Mouse (Mus musculus): ENCODE data around the gene Tomm40. TPM values are rescaled to one million over a fixed set of nuclear protein-coding genes. Genes with fewer than 3 reads are reported as not detected.

Tomm40 gene
- polyA plus RNA-seq (2015; fragmentation: Nextera tagmentation; extraction: Ambion mirVana), result 125 and 138 TPM in 2 replicates

GRCm38 (mm10) chr7:19715239-19716054 is at the start of gene Tomm40:
Gene Tomm40 (minus strand): TSS chr7:19715438.
- peak; percentile 97 for ATAC-seq (ENCODE audit: low read depth)
- peak within 1 kb of the TSS; percentile 99 for H3K4me3 ChIP-seq (replicated peaks)
- peaks cover 37% of the 10 kb centered on the region for H3K36me3 ChIP-seq
- H3K9me3 ChIP-seq (replicated peaks), result no peaks in the 10 kb centered on the region
- H3K4me2 ChIP-seq, result peak within 1 kb of the TSS; percentile 96
- WGBS (ENCODE audit: insufficient replicate concordance), result under 1% methylated on average over 59 of the region's 59 CpGs
- peak within 1 kb of the TSS; percentile 95 for H3K9ac ChIP-seq
- peaks cover 43% of the 10 kb centered on the region for H3K4me1 ChIP-seq (replicated peaks)
- peak; percentile 100 for DNase-seq
- H3K27ac ChIP-seq, result peak within 1 kb of the TSS; percentile 81
- no peaks in the 10 kb centered on the region for H3K27me3 ChIP-seq

- Histone ChIP-seq H3K4me2 (no peak overlapping the region), H3K4me3 (replicated peaks) (no peak overlapping the region), H3K9ac (no peak overlapping the region), H3K27ac (no peak overlapping the region), H3K27me3 (peaks cover 25% of the 10 kb centered on the region), H3K9me3 (replicated peaks) (no peaks in the 10 kb centered on the region), H3K4me1 (replicated peaks) (peaks cover 6% of the 10 kb centered on the region), H3K36me3 (no peaks in the 10 kb centered on the region)
- 74% methylated on average over 9 of the region's 9 CpGs for WGBS (ENCODE audit: insufficient replicate concordance)
- ATAC-seq (ENCODE audit: low read depth), result no peak
- no peak for DNase-seq
Observed at GRCm38 (mm10) chr7:19764581-19764980, 49.3 kb upstream of the Tomm40 start.

- peaks cover 19% of the 10 kb centered on the region for H3K27me3 ChIP-seq
- H3K4me2 ChIP-seq, result no peak overlapping the region
- H3K4me1 ChIP-seq (replicated peaks), result 0 out of 2 replicates have a peak, but pooled peaks cover 2% of the 10 kb centered on the region
- WGBS (ENCODE audit: insufficient replicate concordance), result 66% methylated on average over 13 of the region's 13 CpGs
- no peaks in the 10 kb centered on the region for H3K9me3 ChIP-seq (replicated peaks)
- no peak overlapping the region for H3K4me3 ChIP-seq (replicated peaks)
- no peak overlapping the region for H3K9ac ChIP-seq
- DNase-seq (no peak), ATAC-seq (ENCODE audit: low read depth) (no peak)
- H3K36me3 ChIP-seq, result no peaks in the 10 kb centered on the region
- H3K27ac ChIP-seq, result no peak overlapping the region
Observed at GRCm38 (mm10) chr7:19763829-19764477, 48.7 kb upstream of the Tomm40 start.

- Histone ChIP-seq H3K4me3 (replicated peaks) (no peak overlapping the region), H3K27me3 (0 out of 2 replicates have a peak, but pooled peaks cover 8% of the 10 kb centered on the region), H3K9me3 (replicated peaks) (no peaks in the 10 kb centered on the region), H3K27ac (no peak overlapping the region), H3K4me2 (no peak overlapping the region), H3K4me1 (replicated peaks) (0 out of 2 replicates have a peak, but pooled peaks cover 2% of the 10 kb centered on the region), H3K9ac (no peak overlapping the region), H3K36me3 (no peaks in the 10 kb centered on the region)
- DNase-seq, result no peak
- ATAC-seq (ENCODE audit: low read depth), result no peak
- WGBS (ENCODE audit: insufficient replicate concordance), result 74% methylated on average over 11 of the region's 11 CpGs
Observed at GRCm38 (mm10) chr7:19762283-19762682, 47.0 kb upstream of the Tomm40 start.

GRCm38 (mm10) chr7:19760021-19760420 is 44.8 kb upstream of the Tomm40 start:
- Histone ChIP-seq H3K4me3 (replicated peaks) (no peak overlapping the region), H3K27ac (no peak overlapping the region), H3K27me3 (peaks cover 7% of the 10 kb centered on the region; the same call in 1 of the 2 replicates), H3K36me3 (no peaks in the 10 kb centered on the region), H3K4me1 (replicated peaks) (peaks cover 8% of the 10 kb centered on the region; the same call in 1 of the 2 replicates), H3K4me2 (no peak overlapping the region), H3K9me3 (replicated peaks) (no peaks in the 10 kb centered on the region), H3K9ac (no peak overlapping the region)
- ATAC-seq (ENCODE audit: low read depth) (no peak), DNase-seq (no peak)
- WGBS (ENCODE audit: insufficient replicate concordance), result 70% methylated on average over 13 of the region's 13 CpGs

- Histone ChIP-seq H3K9me3 (replicated peaks) (no peaks in the 10 kb centered on the region), H3K4me2 (no peak overlapping the region), H3K27ac (no peak overlapping the region), H3K27me3 (peaks cover 7% of the 10 kb centered on the region; the same call in 1 of the 2 replicates), H3K4me1 (replicated peaks) (peaks cover 8% of the 10 kb centered on the region; the same call in 1 of the 2 replicates), H3K36me3 (no peaks in the 10 kb centered on the region), H3K4me3 (replicated peaks) (no peak overlapping the region), H3K9ac (no peak overlapping the region)
- ATAC-seq (ENCODE audit: low read depth), result no peak
- no peak for DNase-seq
- WGBS (ENCODE audit: insufficient replicate concordance), result 72% methylated on average over 13 of the region's 13 CpGs
Observed at GRCm38 (mm10) chr7:19758623-19759022, 43.4 kb upstream of the Tomm40 start.

- no peak for DNase-seq
- Histone ChIP-seq H3K27ac (no peak overlapping the region), H3K4me2 (no peak overlapping the region), H3K27me3 (peaks cover 7% of the 10 kb centered on the region; the same call in 1 of the 2 replicates), H3K4me3 (replicated peaks) (no peak overlapping the region), H3K36me3 (no peaks in the 10 kb centered on the region), H3K9ac (no peak overlapping the region), H3K4me1 (replicated peaks) (peaks cover 10% of the 10 kb centered on the region), H3K9me3 (replicated peaks) (no peaks in the 10 kb centered on the region)
- WGBS (ENCODE audit: insufficient replicate concordance), result 34% methylated on average over 24 of the region's 24 CpGs
- 0 out of 2 replicates have a peak, but pooled peaks have one; percentile 21 for ATAC-seq (ENCODE audit: low read depth)
Observed at GRCm38 (mm10) chr7:19755851-19756786, 40.9 kb upstream of the Tomm40 start.

GRCm38 (mm10) chr7:19755008-19755407 is 39.8 kb upstream of the Tomm40 start:
- Histone ChIP-seq H3K4me3 (replicated peaks) (no peak overlapping the region), H3K27me3 (peaks cover 7% of the 10 kb centered on the region; the same call in 1 of the 2 replicates), H3K27ac (no peak overlapping the region), H3K9me3 (replicated peaks) (no peaks in the 10 kb centered on the region), H3K9ac (no peak overlapping the region), H3K36me3 (no peaks in the 10 kb centered on the region), H3K4me1 (replicated peaks) (peaks cover 20% of the 10 kb centered on the region), H3K4me2 (no peak overlapping the region)
- DNase-seq (no peak), ATAC-seq (ENCODE audit: low read depth) (no peak)
- WGBS (ENCODE audit: insufficient replicate concordance), result 56% methylated on average over 2 of the region's 2 CpGs

- H3K4me3 ChIP-seq (replicated peaks), result no peak overlapping the region
- WGBS (ENCODE audit: insufficient replicate concordance), result 61% methylated on average over 1 of the region's 1 CpGs
- no peak overlapping the region for H3K27ac ChIP-seq
- H3K27me3 ChIP-seq, result peaks cover 7% of the 10 kb centered on the region; the same call in 1 of the 2 replicates
- no peak overlapping the region for H3K9ac ChIP-seq
- no peak overlapping the region for H3K4me2 ChIP-seq
- DNase-seq (no peak), ATAC-seq (ENCODE audit: low read depth) (no peak)
- no peaks in the 10 kb centered on the region for H3K36me3 ChIP-seq
- peaks cover 30% of the 10 kb centered on the region for H3K4me1 ChIP-seq (replicated peaks)
- H3K9me3 ChIP-seq (replicated peaks), result no peaks in the 10 kb centered on the region
Observed at GRCm38 (mm10) chr7:19754065-19754464, 38.8 kb upstream of the Tomm40 start.

- H3K4me1 ChIP-seq (replicated peaks), result peaks cover 35% of the 10 kb centered on the region
- H3K27ac ChIP-seq, result no peak overlapping the region
- ATAC-seq (ENCODE audit: low read depth), result no peak
- H3K9ac ChIP-seq, result no peak overlapping the region
- 38% methylated on average over 7 of the region's 7 CpGs for WGBS (ENCODE audit: insufficient replicate concordance)
- no peaks in the 10 kb centered on the region for H3K9me3 ChIP-seq (replicated peaks)
- H3K36me3 ChIP-seq, result no peaks in the 10 kb centered on the region
- no peak for DNase-seq
- no peak overlapping the region for H3K4me2 ChIP-seq
- H3K4me3 ChIP-seq (replicated peaks), result no peak overlapping the region
- peaks cover 7% of the 10 kb centered on the region; the same call in 1 of the 2 replicates for H3K27me3 ChIP-seq
Observed at GRCm38 (mm10) chr7:19753587-19753986, 38.3 kb upstream of the Tomm40 start.
